Mouse (Mus musculus) liver, embryonic 12.5 days (tissue): ENCODE data around the gene Epb41. TPM values are rescaled to one million over a fixed set of nuclear protein-coding genes. Genes with fewer than 3 reads are reported as not detected.

Experiments
- ATAC-seq: fragments of 200-750 bp; cut with Nextera tagmentation; 2 replicates; pipeline ENCODE4 v1.8.0; 2017; ENCODE audit warnings: moderate number of reproducible peaks, mild to moderate bottlenecking, moderate library complexity
- H3K27ac ChIP-seq: fragments of 300-500 bp; sonication (generic); 2 replicates; pipeline ENCODE4 v1.5.1; 2016; ENCODE audit warnings: mild to moderate bottlenecking
- H3K27me3 ChIP-seq: fragments of 300-500 bp; sonication (generic); replicated peaks from 2 replicates; pipeline ENCODE4 v1.6.1; 2016; ENCODE audit warnings: mild to moderate bottlenecking, moderate library complexity
- H3K36me3 ChIP-seq: fragments of 300-500 bp; sonication (generic); 2 replicates; pipeline ENCODE4 v1.6.1; 2016; ENCODE audit warnings: mild to moderate bottlenecking, moderate library complexity
- H3K4me1 ChIP-seq: fragments of 300-500 bp; sonication (generic); 2 replicates; pipeline ENCODE4 v1.6.1; 2016
- H3K4me2 ChIP-seq: fragments of 300-500 bp; sonication (generic); 2 replicates; pipeline ENCODE4 v1.6.1; 2016; ENCODE audit warnings: mild to moderate bottlenecking, moderate library complexity
- H3K4me3 ChIP-seq: fragments of 300-500 bp; sonication (generic); 2 replicates; pipeline ENCODE4 v1.5.1; 2016; ENCODE audit warnings: mild to moderate bottlenecking, moderate library complexity
- H3K9ac ChIP-seq: fragments of 300-500 bp; sonication (generic); 2 replicates; pipeline ENCODE4 v1.6.1; 2016; ENCODE audit warnings: mild to moderate bottlenecking, moderate library complexity
- H3K9me3 ChIP-seq: fragments of 300-500 bp; sonication (generic); replicated peaks from 2 replicates; pipeline ENCODE4 v1.6.1; 2016; ENCODE audit warnings: mild to moderate bottlenecking, moderate library complexity
- WGBS: fragments of 180-500 bp; shearing (Covaris S2); methylation state at CpG from one replicate; pipeline ENCODE4 v1.1.7; 2016; ENCODE audit not compliant: insufficient replicate concordance; 5-methylcytosine and 5-hydroxymethylcytosine counted together
- polyA plus RNA-seq: library from polyadenylated mRNA; unstranded; fragments of >200 nt; fragmentation: Nextera tagmentation; extraction: Ambion mirVana; gene quantifications from 2 replicates; pipeline ENCODE4 v1.2.1, GENCODE M21; 2016

The Epb41 gene
- polyA plus RNA-seq, 1 experiment from 2014 or later: 177 TPM

DNA sequence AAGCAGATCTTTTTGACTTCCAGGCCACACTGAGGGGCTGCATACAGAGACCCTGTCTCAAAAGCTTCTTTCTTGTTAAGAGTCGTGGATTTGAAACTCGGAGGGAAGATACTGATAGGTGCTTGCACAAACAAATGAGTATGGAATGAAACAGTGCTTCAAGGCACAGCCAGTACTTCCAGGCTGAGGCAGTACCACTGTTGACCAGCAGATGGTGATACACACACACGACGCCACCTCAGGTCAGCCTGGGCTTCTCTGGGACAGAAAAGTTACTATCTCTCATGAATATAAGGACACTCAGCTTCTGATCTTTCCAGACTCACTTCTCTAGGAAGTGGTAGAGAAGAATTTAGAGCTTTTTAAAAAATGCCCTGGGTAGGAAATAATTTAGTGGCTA is 97.9 kb downstream of the Epb41 start:
- Histone ChIP-seq H3K9ac (no peak overlapping the region), H3K4me3 (no peak overlapping the region), H3K27ac (peak overlapping the region; percentile 56; the same call in 1 of the 2 replicates), H3K4me1 (no peaks in the 10 kb centered on the region), H3K36me3 (peaks cover 96% of the 10 kb centered on the region), H3K4me2 (no peak overlapping the region), H3K27me3 (no peaks in the 10 kb centered on the region), H3K9me3 (no peaks in the 10 kb centered on the region)
- ATAC-seq: peak; percentile 62; the same call in 1 of the 2 replicates
- 25% methylated on average over 4 of the region's 4 CpGs for WGBS

GRCm38 (mm10) chr4:131970244-131970853 is 104.8 kb downstream of the Epb41 start:
- no peak for ATAC-seq
- no peaks in the 10 kb centered on the region for H3K27me3 ChIP-seq
- H3K36me3 ChIP-seq: peaks cover 100% of the 10 kb centered on the region
- 91% methylated on average over 7 of the region's 7 CpGs for whole genome bisulfite sequencing
- no peak overlapping the region for H3K4me2 ChIP-seq
- no peaks in the 10 kb centered on the region for H3K4me1 ChIP-seq
- H3K9me3 ChIP-seq: no peaks in the 10 kb centered on the region
- H3K9ac ChIP-seq: no peak overlapping the region
- H3K27ac ChIP-seq: no peak overlapping the region
- H3K4me3 ChIP-seq: no peak overlapping the region

- Histone ChIP-seq H3K4me1 (no peaks in the 10 kb centered on the region), H3K4me3 (no peak overlapping the region), H3K27me3 (no peaks in the 10 kb centered on the region), H3K27ac (no peak overlapping the region), H3K4me2 (no peak overlapping the region), H3K9me3 (no peaks in the 10 kb centered on the region), H3K9ac (no peak overlapping the region), H3K36me3 (peaks cover 100% of the 10 kb centered on the region)
- 88% methylated on average over 2 of the region's 2 CpGs for WGBS
- ATAC-seq: no peak
Observed at GRCm38 (mm10) chr4:131968873-131969272, 106.2 kb downstream of the Epb41 start.

DNA sequence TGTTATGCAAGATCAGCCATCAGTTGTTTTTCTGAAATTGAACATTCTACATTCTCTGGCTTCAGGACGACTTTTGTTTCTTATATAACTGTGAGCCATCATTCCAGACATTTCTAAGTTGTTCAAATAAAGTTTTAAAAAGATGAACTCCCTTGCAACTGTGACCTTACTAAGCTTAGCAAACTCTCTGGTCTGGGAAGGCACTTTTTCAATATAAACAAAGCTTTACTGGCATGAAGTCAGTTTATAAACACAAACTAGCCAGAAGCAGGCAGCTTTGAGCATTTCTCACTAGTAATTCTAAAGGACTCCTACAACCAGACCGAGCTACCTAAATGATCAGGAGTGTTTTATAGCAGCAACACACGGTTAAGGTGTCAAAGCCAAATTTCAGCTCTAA is 118.0 kb downstream of the Epb41 start:
- no peaks in the 10 kb centered on the region for H3K4me1 ChIP-seq
- H3K9me3 ChIP-seq: no peaks in the 10 kb centered on the region
- peaks cover 99% of the 10 kb centered on the region for H3K36me3 ChIP-seq
- H3K4me2 ChIP-seq: no peak overlapping the region
- H3K4me3 ChIP-seq: no peak overlapping the region
- no peaks in the 10 kb centered on the region for H3K27me3 ChIP-seq
- no peak overlapping the region for H3K9ac ChIP-seq
- ATAC-seq: no peak
- WGBS: 81% methylated on average over 3 of the region's 3 CpGs
- no peak overlapping the region for H3K27ac ChIP-seq

GRCm38 (mm10) chr4:131950657-131951056 is 124.5 kb downstream of the Epb41 start:
- Histone ChIP-seq H3K27ac (no peak overlapping the region), H3K9ac (no peak overlapping the region)

DNA sequence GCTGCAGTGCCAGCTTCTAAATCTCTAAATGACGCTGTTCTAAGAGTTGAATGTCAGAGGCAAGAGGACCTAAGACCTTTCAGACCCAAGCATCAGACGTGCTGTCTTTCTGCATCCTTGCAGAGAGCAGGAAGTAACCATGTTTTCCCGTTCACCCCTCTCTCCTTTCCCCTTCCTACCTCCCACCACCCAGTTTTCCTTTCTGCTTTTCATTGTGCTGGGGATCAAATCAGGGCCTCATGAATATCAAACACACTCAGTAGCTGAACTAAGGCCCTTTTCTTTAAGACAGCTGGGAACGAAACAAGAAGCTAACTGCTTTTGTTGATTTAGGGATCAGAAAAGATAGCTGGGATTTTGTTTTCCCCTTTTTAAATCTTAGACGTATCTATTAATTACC is 125.2 kb downstream of the Epb41 start:
- peaks cover 97% of the 10 kb centered on the region for H3K36me3 ChIP-seq
- H3K9me3 ChIP-seq: no peaks in the 10 kb centered on the region
- H3K4me2 ChIP-seq: no peak overlapping the region
- no peak overlapping the region for H3K27ac ChIP-seq
- no peaks in the 10 kb centered on the region for H3K4me1 ChIP-seq
- no peak for ATAC-seq
- 79% methylated on average over 5 of the region's 5 CpGs for WGBS
- H3K4me3 ChIP-seq: no peak overlapping the region
- H3K9ac ChIP-seq: no peak overlapping the region
- H3K27me3 ChIP-seq: no peaks in the 10 kb centered on the region

More at GRCm38 (mm10) chr4:131950657-131951056, 124.5 kb downstream of the Epb41 start:
- Histone ChIP-seq H3K4me3 (no peak overlapping the region), H3K4me1 (no peaks in the 10 kb centered on the region), H3K36me3 (peaks cover 97% of the 10 kb centered on the region), H3K4me2 (no peak overlapping the region), H3K9me3 (no peaks in the 10 kb centered on the region), H3K27me3 (no peaks in the 10 kb centered on the region)
- WGBS: 74% methylated on average over 8 of the region's 8 CpGs
- no peak for ATAC-seq

GRCm38 (mm10) chr4:131947848-131948247 is 127.3 kb downstream of the Epb41 start:
- Histone ChIP-seq H3K4me3 (no peak overlapping the region), H3K4me1 (no peaks in the 10 kb centered on the region), H3K27me3 (no peaks in the 10 kb centered on the region), H3K9ac (no peak overlapping the region), H3K4me2 (no peak overlapping the region), H3K9me3 (no peaks in the 10 kb centered on the region), H3K36me3 (peaks cover 98% of the 10 kb centered on the region), H3K27ac (no peak overlapping the region)
- 89% methylated on average over 11 of the region's 11 CpGs for WGBS
- ATAC-seq: no peak

- Histone ChIP-seq H3K36me3 (peaks cover 98% of the 10 kb centered on the region), H3K4me3 (no peak overlapping the region), H3K27me3 (no peaks in the 10 kb centered on the region), H3K9ac (no peak overlapping the region), H3K4me1 (0 out of 2 replicates have a peak, but pooled peaks cover 3% of the 10 kb centered on the region), H3K27ac (no peak overlapping the region), H3K9me3 (no peaks in the 10 kb centered on the region), H3K4me2 (no peak overlapping the region)
- ATAC-seq: no peak
- 93% methylated on average over 4 of the region's 4 CpGs for WGBS
Observed at GRCm38 (mm10) chr4:131940846-131941245, 134.3 kb downstream of the Epb41 start.

GRCm38 (mm10) chr4:131939459-131939858 is 135.7 kb downstream of the Epb41 start:
- Histone ChIP-seq H3K9ac (no peak overlapping the region), H3K27ac (no peak overlapping the region), H3K4me3 (no peak overlapping the region), H3K4me2 (no peak overlapping the region), H3K9me3 (no peaks in the 10 kb centered on the region), H3K36me3 (peaks cover 98% of the 10 kb centered on the region), H3K4me1 (0 out of 2 replicates have a peak, but pooled peaks cover 3% of the 10 kb centered on the region), H3K27me3 (no peaks in the 10 kb centered on the region)
- WGBS: 82% methylated on average over 2 of the region's 2 CpGs
- no peak; the same call in 1 of the 2 replicates for ATAC-seq

DNA sequence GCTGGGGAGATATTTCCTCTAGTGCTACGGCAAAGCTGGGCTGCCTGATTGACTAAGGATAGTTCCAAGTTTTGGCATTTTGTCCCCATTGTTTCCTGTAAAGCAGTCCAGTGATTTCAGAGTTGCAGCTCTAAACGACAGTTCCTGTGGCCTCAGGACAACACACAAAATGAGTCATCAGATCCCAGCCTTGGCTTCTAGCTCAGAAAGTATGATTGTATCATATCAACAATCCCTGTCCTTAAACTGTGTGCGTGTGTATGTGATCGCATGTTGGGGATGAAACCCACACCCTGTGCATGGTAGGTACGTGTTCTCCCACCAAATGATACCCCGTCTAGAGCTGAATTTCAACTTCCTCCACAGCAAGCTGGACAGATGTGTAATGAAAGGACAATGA is 146.0 kb downstream of the Epb41 start:
- Histone ChIP-seq H3K4me3 (no peak overlapping the region), H3K27me3 (peaks cover 14% of the 10 kb centered on the region), H3K9ac (no peak overlapping the region), H3K4me2 (no peak overlapping the region), H3K27ac (no peak overlapping the region), H3K9me3 (no peaks in the 10 kb centered on the region), H3K36me3 (peaks cover 100% of the 10 kb centered on the region), H3K4me1 (0 out of 2 replicates have a peak, but pooled peaks cover 3% of the 10 kb centered on the region)
- no peak for ATAC-seq
- 84% methylated on average over 6 of the region's 6 CpGs for WGBS

DNA sequence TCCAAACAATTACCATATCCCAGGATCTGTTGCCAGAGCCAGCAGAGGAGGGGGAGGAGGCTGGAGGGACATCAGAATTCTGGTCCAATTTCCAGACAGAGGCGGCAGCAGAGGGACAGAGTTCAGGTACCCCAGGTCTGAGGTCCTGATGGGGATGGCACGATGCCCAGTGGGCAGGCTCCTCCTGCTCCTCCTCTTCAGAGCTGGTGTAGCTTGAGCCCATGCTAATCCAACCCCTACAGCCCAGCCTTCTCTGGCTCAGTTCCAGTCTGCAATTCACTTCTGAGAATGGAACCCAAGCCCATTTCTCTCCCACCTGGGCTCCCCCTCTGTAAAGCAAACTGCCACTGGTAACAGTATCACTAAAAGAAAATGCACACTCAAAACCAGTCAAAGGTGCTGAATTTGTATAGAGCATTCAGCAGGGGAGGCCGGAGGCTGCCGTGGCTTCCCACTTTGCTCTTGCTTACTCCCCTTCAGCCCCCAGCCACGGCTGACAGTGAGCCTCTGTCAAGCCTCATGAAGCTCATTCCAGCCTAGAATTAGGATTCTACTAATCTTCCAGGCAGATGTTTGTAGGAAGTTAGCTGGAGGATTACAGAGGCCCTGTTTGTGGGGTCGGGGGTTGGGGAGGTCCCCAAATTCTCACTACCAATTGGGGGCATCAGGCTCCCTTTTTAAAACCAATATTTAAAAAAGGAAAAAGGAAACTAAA is 150.9 kb downstream of the Epb41 start:
- ATAC-seq: no peak
- H3K36me3 ChIP-seq: peaks cover 72% of the 10 kb centered on the region

GRCm38 (mm10) chr4:131922404-131922803 is 152.7 kb downstream of the Epb41 start:
- Histone ChIP-seq H3K4me3 (peak overlapping the region; percentile 58), H3K9ac (no peak overlapping the region), H3K4me2 (peak overlapping the region; percentile 70), H3K27me3 (peaks cover 81% of the 10 kb centered on the region), H3K36me3 (peaks cover 54% of the 10 kb centered on the region), H3K27ac (no peak overlapping the region), H3K4me1 (peaks cover 46% of the 10 kb centered on the region), H3K9me3 (no peaks in the 10 kb centered on the region)
- 65% methylated on average over 15 of the region's 15 CpGs for WGBS
- ATAC-seq: no peak

More for the DNA sequence above, 150.9 kb downstream of the Epb41 start:
- peaks cover 63% of the 10 kb centered on the region for H3K27me3 ChIP-seq
- no peaks in the 10 kb centered on the region for H3K9me3 ChIP-seq
- 86% methylated on average over 6 of the region's 6 CpGs for WGBS
- H3K27ac ChIP-seq: no peak overlapping the region
- H3K9ac ChIP-seq: no peak overlapping the region
- no peak overlapping the region for H3K4me3 ChIP-seq
- no peak overlapping the region for H3K4me2 ChIP-seq
- peaks cover 40% of the 10 kb centered on the region for H3K4me1 ChIP-seq
